Mouse (Mus musculus) hindbrain, embryonic 11.5 days (tissue): Measurements from ENCODE around the gene Alg14. TPM values are rescaled to one million over a fixed set of nuclear protein-coding genes. Genes with fewer than 3 reads are reported as not detected.

Source experiments
- ATAC-seq: fragments of 200-750 bp; cut with Nextera tagmentation; 2 replicates; pipeline ENCODE4 v1.8.0; 2017; ENCODE audit warnings: mild to moderate bottlenecking, moderate TSS enrichment, moderate library complexity; ENCODE audit not compliant: low FRiP score
- DNase-seq: peaks from one replicate; pipeline ENCODE4 v3.0.0-alpha.2; 2015; ENCODE audit warnings: low spot score
- H3K27ac ChIP-seq: fragments of 300-500 bp; sonication (generic); 2 replicates; pipeline ENCODE4 v1.5.1; 2014; ENCODE audit warnings: mild to moderate bottlenecking, low read depth, low read length
- H3K27me3 ChIP-seq: fragments of 300-500 bp; sonication (generic); 2 replicates; pipeline ENCODE4 v1.6.1; 2014; ENCODE audit warnings: mild to moderate bottlenecking, low read length, moderate library complexity, mixed read lengths; ENCODE audit not compliant: control insufficient read depth, insufficient read depth
- H3K36me3 ChIP-seq: fragments of 300-500 bp; sonication (generic); 2 replicates; pipeline ENCODE4 v1.6.1; 2014; ENCODE audit warnings: mild to moderate bottlenecking, low read length, moderate library complexity, mixed read lengths; ENCODE audit not compliant: control insufficient read depth, insufficient read depth
- H3K4me1 ChIP-seq: fragments of 300-500 bp; sonication (generic); replicated peaks from 2 replicates; pipeline ENCODE4 v1.6.1; 2014; ENCODE audit warnings: low read length, mixed read lengths; ENCODE audit not compliant: control insufficient read depth, insufficient read depth
- H3K4me2 ChIP-seq: fragments of 300-500 bp; sonication (generic); replicated peaks from 2 replicates; pipeline ENCODE4 v1.6.1; 2014; ENCODE audit warnings: mild to moderate bottlenecking, low read depth, low read length
- H3K4me3 ChIP-seq: fragments of 300-500 bp; sonication (generic); 2 replicates; pipeline ENCODE4 v1.5.1; 2014; ENCODE audit warnings: low read depth, low read length
- H3K9ac ChIP-seq: fragments of 300-500 bp; sonication (generic); 2 replicates; pipeline ENCODE4 v1.6.1; 2014; ENCODE audit warnings: low read depth, low read length
- H3K9me3 ChIP-seq: fragments of 300-500 bp; sonication (generic); 2 replicates; pipeline ENCODE4 v1.6.1; 2016; ENCODE audit warnings: low read length; ENCODE audit not compliant: control insufficient read depth
- WGBS: fragments of 180-500 bp; shearing (Covaris S2); extraction: QIAGEN DNeasy Blood & Tissue Kit; methylation state at CpG from one replicate; pipeline ENCODE4 v1.1.7; 2014; 5-methylcytosine and 5-hydroxymethylcytosine counted together
- polyA plus RNA-seq: library from polyadenylated mRNA; unstranded; fragments of >200 nt; fragmentation: Nextera tagmentation; extraction: Ambion mirVana; gene quantifications from 2 replicates; pipeline ENCODE4 v1.2.1, GENCODE M21; 2014

Gene Alg14
- polyA plus RNA-seq, 1 experiment from 2014 or later, result 41.8 TPM

DNA sequence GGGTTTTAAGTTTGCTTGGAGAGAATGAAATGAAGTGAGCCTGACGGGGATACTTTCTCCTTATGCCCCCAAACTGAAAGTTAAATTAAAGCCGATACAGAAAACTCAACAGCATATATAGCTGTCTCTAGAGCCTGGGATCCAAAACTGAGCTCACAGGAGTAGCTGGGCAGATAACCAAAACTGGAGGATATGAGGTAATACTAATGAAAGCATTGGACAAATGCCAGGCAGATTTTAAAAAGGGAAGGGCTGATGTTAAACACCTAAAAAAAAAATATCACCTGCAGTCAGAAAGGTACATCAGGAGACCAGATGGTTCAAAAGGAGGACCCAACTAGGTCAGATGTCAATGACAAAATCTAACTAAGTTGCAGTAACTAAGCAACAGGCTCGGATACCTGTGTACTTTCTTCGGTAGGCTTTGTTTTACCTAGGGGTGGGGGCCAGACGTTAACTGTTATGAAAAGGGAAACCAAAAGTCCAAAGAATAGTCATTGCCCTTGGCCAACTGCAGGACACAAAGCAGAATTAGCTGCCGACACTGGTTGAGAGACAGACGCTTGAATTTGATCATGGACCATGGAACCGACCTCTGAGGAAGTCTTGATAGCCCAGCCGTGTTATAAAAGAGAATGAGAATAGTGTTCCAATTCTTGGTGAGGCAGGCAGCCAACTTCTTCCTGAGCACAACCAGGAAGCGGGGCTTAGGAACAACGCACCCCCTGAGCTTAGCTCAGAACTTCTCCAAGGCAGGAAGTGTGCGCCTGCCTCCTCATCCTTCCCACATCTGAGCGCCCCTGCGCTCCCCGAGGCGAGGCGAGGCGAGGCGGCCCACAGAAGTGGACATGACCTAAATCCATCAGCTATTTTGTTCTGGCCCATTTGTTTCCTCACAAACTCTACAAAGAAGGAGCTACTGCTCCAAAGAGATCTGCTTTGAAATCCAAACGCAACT is 32.8 kb upstream of the Alg14 start:
- no peaks in the 10 kb centered on the region for H3K9me3 ChIP-seq
- DNase-seq (no peak), ATAC-seq (no peak)
- 79% methylated on average over 20 of the region's 20 CpGs for whole genome bisulfite sequencing
- H3K27ac ChIP-seq, result no peak overlapping the region
- H3K4me2 ChIP-seq, result no peak overlapping the region
- no peaks in the 10 kb centered on the region; the same call in 1 of the 2 replicates for H3K4me1 ChIP-seq
- peaks cover 18% of the 10 kb centered on the region for H3K27me3 ChIP-seq
- H3K4me3 ChIP-seq, result no peak overlapping the region
- no peaks in the 10 kb centered on the region for H3K36me3 ChIP-seq
- H3K9ac ChIP-seq, result no peak overlapping the region

GRCm38 (mm10) chr3:121260041-121260440 is 31.5 kb upstream of the Alg14 start:
- Histone ChIP-seq H3K27ac (no peak overlapping the region), H3K4me2 (no peak overlapping the region), H3K9me3 (no peaks in the 10 kb centered on the region), H3K4me1 (no peaks in the 10 kb centered on the region; the same call in 1 of the 2 replicates), H3K36me3 (no peaks in the 10 kb centered on the region), H3K4me3 (no peak overlapping the region), H3K9ac (no peak overlapping the region), H3K27me3 (peaks cover 18% of the 10 kb centered on the region)
- WGBS, result 72% methylated on average over 7 of the region's 7 CpGs
- ATAC-seq (no peak), DNase-seq (no peak)

DNA sequence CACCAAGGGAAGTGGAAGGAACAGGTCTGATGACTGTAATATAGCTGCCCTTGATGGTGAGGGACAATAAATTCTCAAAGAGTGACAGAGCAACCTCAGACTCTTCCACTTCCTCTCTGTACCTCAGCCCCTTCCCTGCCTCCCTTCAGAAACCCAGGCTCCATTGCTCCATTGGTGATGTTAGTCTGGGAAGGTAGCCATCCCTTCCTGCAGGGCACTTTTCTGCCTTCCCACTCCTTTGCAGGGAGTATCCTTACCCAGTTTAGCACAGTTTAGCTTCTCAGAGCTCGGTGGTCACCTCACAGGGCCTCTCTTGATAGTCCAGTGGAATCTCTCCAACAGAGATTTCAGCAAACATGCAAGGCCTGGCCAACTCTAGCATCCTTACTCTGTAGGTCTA is 30.7 kb upstream of the Alg14 start:
- Histone ChIP-seq H3K9ac (no peak overlapping the region), H3K9me3 (no peaks in the 10 kb centered on the region), H3K4me1 (no peaks in the 10 kb centered on the region; the same call in 1 of the 2 replicates), H3K4me3 (no peak overlapping the region), H3K27me3 (peaks cover 18% of the 10 kb centered on the region), H3K36me3 (no peaks in the 10 kb centered on the region), H3K4me2 (no peak overlapping the region), H3K27ac (no peak overlapping the region)
- 72% methylated on average over 1 of the region's 1 CpGs for WGBS
- no peak for DNase-seq
- ATAC-seq, result no peak

DNA sequence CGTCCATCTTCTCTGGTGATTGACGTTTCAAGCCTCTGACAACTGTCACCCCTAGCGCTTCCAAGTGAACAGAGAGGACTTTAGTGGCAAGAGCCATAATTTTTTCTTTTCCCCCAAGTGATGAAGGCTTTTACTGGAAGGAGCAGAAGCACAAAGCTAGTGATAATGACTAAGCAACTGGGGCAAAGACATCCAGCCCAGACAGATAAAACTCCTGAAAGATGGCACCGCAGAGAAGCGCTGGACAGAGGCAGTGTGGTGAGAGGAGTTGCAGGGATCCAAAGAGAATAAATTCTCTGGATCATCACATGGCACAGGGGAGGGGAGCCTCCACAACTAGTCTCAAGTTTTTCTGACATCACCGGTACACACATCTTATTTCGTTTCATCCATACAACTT is 30.3 kb upstream of the Alg14 start:
- ATAC-seq (no peak), DNase-seq (no peak)
- Histone ChIP-seq H3K9me3 (no peaks in the 10 kb centered on the region), H3K4me2 (no peak overlapping the region), H3K36me3 (no peaks in the 10 kb centered on the region), H3K27ac (no peak overlapping the region), H3K27me3 (peaks cover 18% of the 10 kb centered on the region), H3K9ac (no peak overlapping the region), H3K4me3 (no peak overlapping the region), H3K4me1 (no peaks in the 10 kb centered on the region; the same call in 1 of the 2 replicates)
- WGBS, result 70% methylated on average over 7 of the region's 7 CpGs

DNA sequence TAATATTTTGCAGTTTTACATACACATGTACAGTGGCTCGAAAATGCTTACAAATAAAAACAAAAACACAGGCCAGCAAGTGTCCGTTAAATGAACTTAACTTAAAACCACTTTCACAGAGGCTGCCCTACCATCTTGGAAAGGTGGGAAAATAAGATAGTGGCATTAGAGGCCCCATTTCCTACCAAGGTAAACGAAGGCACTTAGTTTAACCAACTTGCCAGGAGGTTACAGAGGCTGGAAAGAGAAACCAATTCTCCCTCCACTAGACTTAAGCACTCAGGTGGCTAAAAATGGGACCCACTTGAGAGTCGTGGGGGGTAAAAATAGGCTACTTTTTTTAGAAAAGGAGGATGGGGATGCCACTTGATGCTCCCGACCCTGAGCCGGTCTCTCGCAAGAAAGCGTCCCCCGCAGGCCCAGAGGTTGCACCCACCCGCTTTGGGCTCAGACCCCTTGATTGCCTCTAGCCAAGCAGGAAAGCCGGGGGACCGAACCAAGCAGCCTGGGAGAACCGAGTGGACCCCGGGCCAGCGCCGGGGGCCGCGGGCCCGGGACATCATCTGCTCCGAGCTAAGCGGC is 29.5 kb upstream of the Alg14 start:
- peak overlapping the region; percentile 69 for H3K9ac ChIP-seq
- H3K36me3 ChIP-seq, result no peaks in the 10 kb centered on the region
- no peaks in the 10 kb centered on the region; the same call in 1 of the 2 replicates for H3K4me1 ChIP-seq
- H3K9me3 ChIP-seq, result no peaks in the 10 kb centered on the region
- H3K4me2 ChIP-seq, result peak overlapping the region; percentile 99
- ATAC-seq (0 out of 2 replicates have a peak, but pooled peaks have one; percentile 3), DNase-seq (no peak)
- 9% methylated on average over 21 of the region's 21 CpGs for WGBS
- H3K4me3 ChIP-seq, result peak overlapping the region; percentile 68
- H3K27me3 ChIP-seq, result peaks cover 18% of the 10 kb centered on the region
- no peak overlapping the region for H3K27ac ChIP-seq

GRCm38 (mm10) chr3:121262521-121263204 is 28.9 kb upstream of the Alg14 start:
- Histone ChIP-seq H3K4me3 (peak overlapping the region; percentile 68), H3K9me3 (no peaks in the 10 kb centered on the region), H3K36me3 (no peaks in the 10 kb centered on the region), H3K4me2 (peak overlapping the region; percentile 99), H3K9ac (peak overlapping the region; percentile 69), H3K27ac (no peak overlapping the region), H3K4me1 (no peaks in the 10 kb centered on the region; the same call in 1 of the 2 replicates), H3K27me3 (peaks cover 18% of the 10 kb centered on the region)
- peak; percentile 94 for ATAC-seq
- WGBS, result 1% methylated on average over 23 of the region's 97 CpGs
- peak; percentile 78 for DNase-seq

DNA sequence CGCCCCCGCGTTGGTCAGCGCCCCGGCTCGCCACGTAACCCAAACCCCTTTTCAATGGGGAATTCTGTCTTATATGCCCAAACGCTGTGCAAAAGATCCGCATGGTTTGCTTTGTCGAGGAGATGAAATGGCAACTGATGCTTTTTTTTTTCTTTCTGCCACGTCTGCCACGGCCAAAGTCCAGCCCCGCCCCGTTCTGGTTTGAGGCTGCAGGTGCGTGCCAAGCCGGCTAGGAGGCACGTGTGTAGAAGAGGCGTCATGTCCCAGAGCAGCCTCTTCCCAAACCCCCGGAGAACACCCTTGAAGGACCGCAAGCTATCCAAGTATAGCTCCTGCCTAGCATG is 28.4 kb upstream of the Alg14 start:
- Histone ChIP-seq H3K27me3 (peaks cover 18% of the 10 kb centered on the region), H3K27ac (no peak overlapping the region), H3K4me3 (peak overlapping the region; percentile 68), H3K36me3 (no peaks in the 10 kb centered on the region), H3K4me1 (no peaks in the 10 kb centered on the region; the same call in 1 of the 2 replicates), H3K4me2 (peak overlapping the region; percentile 99), H3K9ac (peak overlapping the region; percentile 69; the same call in 1 of the 2 replicates), H3K9me3 (no peaks in the 10 kb centered on the region)
- ATAC-seq, result peak; percentile 12; the same call in 1 of the 2 replicates
- 2% methylated on average over 20 of the region's 20 CpGs for WGBS
- peak; percentile 56 for DNase-seq

DNA sequence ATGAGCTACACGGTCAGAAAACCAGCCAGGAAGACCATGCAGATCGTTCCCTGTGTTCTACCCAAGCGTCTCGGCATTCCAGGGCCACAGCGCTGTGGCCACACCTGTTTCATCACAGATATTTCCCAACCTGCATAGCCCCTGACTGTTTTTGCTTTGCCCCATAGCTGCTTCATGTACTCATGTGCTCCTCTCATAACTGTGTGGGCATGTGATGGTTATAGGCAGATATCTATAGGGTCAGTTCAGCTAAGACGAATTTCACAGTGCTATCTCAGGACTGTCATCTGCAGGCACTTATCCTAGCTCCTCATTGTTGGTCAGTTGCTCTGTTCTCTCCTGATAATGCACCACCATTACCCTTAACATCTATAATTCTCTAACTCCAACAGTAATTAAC is 27.3 kb upstream of the Alg14 start:
- H3K27me3 ChIP-seq, result peaks cover 18% of the 10 kb centered on the region
- no peak for DNase-seq

More for the DNA sequence above, 27.3 kb upstream of the Alg14 start:
- H3K27ac ChIP-seq, result no peak overlapping the region
- ATAC-seq, result no peak
- H3K9me3 ChIP-seq, result no peaks in the 10 kb centered on the region
- H3K9ac ChIP-seq, result no peak overlapping the region
- H3K4me2 ChIP-seq, result no peak overlapping the region
- 71% methylated on average over 6 of the region's 6 CpGs for WGBS
- H3K36me3 ChIP-seq, result no peaks in the 10 kb centered on the region
- H3K4me1 ChIP-seq, result no peaks in the 10 kb centered on the region; the same call in 1 of the 2 replicates
- H3K4me3 ChIP-seq, result no peak overlapping the region
